Mouse (Mus musculus) neural tube, embryonic 13.5 days (tissue): ENCODE measurements around the gene Hhip. TPM values are rescaled to one million over a fixed set of nuclear protein-coding genes. Genes with fewer than 3 reads are reported as not detected.

Experiments
- ATAC-seq: fragments of 200-750 bp; cut with Nextera tagmentation; 2 replicates; pipeline ENCODE4 v1.8.0; 2017; ENCODE audit warnings: low read depth, mild to moderate bottlenecking, moderate TSS enrichment, moderate library complexity
- H3K27ac ChIP-seq: fragments of 300-500 bp; sonication (generic); replicated peaks from 2 replicates; pipeline ENCODE4 v1.5.1; 2015; ENCODE audit warnings: moderate library complexity, mild to moderate bottlenecking, inconsistent platforms
- H3K27me3 ChIP-seq: fragments of 300-500 bp; sonication (generic); 2 replicates; pipeline ENCODE4 v1.6.1; 2015; ENCODE audit warnings: mild to moderate bottlenecking, inconsistent platforms
- H3K36me3 ChIP-seq: fragments of 300-500 bp; sonication (generic); 2 replicates; pipeline ENCODE4 v1.6.1; 2015; ENCODE audit warnings: mild to moderate bottlenecking, inconsistent platforms
- H3K4me1 ChIP-seq: fragments of 300-500 bp; sonication (generic); replicated peaks from 2 replicates; pipeline ENCODE4 v1.6.1; 2015; ENCODE audit warnings: inconsistent platforms
- H3K4me2 ChIP-seq: fragments of 300-500 bp; sonication (generic); 2 replicates; pipeline ENCODE4 v1.6.1; 2015; ENCODE audit warnings: inconsistent platforms, mild to moderate bottlenecking, moderate library complexity
- H3K4me3 ChIP-seq: fragments of 300-500 bp; sonication (generic); 2 replicates; pipeline ENCODE4 v1.5.1; 2015; ENCODE audit warnings: mild to moderate bottlenecking, inconsistent platforms
- H3K9ac ChIP-seq: fragments of 300-500 bp; sonication (generic); 2 replicates; pipeline ENCODE4 v1.6.1; 2015; ENCODE audit warnings: moderate library complexity, mild to moderate bottlenecking, inconsistent platforms
- H3K9me3 ChIP-seq: fragments of 300-500 bp; sonication (generic); 2 replicates; pipeline ENCODE4 v1.6.1; 2016; ENCODE audit warnings: inconsistent platforms
- WGBS: fragments of 180-500 bp; shearing (Covaris S2); methylation state at CpG from one replicate; pipeline ENCODE4 v1.1.7; 2015; 5-methylcytosine and 5-hydroxymethylcytosine counted together
- polyA plus RNA-seq: library from polyadenylated mRNA; unstranded; fragments of >200 nt; fragmentation: Nextera tagmentation; extraction: Ambion mirVana; gene quantifications from 2 replicates; pipeline ENCODE4 v1.2.1, GENCODE M21; 2015

The Hhip gene
- polyA plus RNA-seq, 1 experiment from 2014 or later: 2.5 TPM

DNA sequence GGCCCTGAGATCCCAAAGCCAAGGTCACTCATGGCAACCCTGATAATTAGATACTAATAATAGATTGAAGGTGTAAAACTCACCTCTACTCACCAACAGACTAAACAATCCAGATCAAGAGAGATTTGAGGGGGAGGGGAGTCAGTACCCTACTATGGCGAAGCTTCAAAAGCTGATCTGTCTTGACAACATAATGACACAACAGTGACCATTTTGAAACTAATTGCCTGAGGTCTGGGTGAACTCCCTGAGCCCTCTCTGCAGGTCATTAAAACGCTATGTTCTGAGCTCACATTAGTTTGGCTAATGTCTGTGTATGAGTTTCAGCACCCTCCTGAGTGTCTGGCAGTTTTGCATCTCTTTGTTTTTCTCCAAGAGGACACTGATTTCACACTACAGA, 72.9 kb downstream of the Hhip start:
- no peaks in the 10 kb centered on the region for H3K9me3 ChIP-seq
- H3K9ac ChIP-seq: no peak overlapping the region
- H3K27ac ChIP-seq: no peak overlapping the region
- H3K4me3 ChIP-seq: no peak overlapping the region
- H3K4me2 ChIP-seq: no peak overlapping the region
- H3K27me3 ChIP-seq: no peaks in the 10 kb centered on the region; the same call in 1 of the 2 replicates
- H3K36me3 ChIP-seq: no peaks in the 10 kb centered on the region
- WGBS: 57% methylated on average over 2 of the region's 2 CpGs
- no peaks in the 10 kb centered on the region for H3K4me1 ChIP-seq
- ATAC-seq: no peak

DNA sequence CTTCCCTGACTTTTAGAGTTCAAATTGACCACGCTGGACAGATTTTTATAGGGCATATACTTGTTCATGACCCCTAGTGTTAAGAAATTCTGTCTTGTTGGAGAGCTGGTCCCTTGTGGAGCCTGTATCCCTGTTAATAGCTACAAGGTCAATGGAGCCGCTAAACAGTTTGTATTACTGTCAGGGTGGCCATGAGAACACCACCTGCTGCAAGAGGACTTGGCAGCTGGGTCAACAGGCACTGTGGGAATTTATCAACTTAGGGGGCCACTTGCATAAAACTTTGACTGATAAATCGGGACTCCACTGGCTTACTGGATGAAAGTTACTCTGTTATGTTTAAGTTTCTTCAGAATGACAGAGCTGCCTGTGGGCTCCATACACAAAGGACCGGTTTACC, 75.7 kb downstream of the Hhip start:
- no peaks in the 10 kb centered on the region for H3K9me3 ChIP-seq
- no peak for ATAC-seq
- H3K4me2 ChIP-seq: no peak overlapping the region
- no peaks in the 10 kb centered on the region for H3K36me3 ChIP-seq
- no peaks in the 10 kb centered on the region; the same call in 1 of the 2 replicates for H3K27me3 ChIP-seq
- no peaks in the 10 kb centered on the region for H3K4me1 ChIP-seq
- WGBS: 63% methylated on average over 4 of the region's 4 CpGs
- no peak overlapping the region for H3K4me3 ChIP-seq
- H3K27ac ChIP-seq: no peak overlapping the region
- H3K9ac ChIP-seq: no peak overlapping the region

- no peaks in the 10 kb centered on the region for H3K9me3 ChIP-seq
- no peak overlapping the region for H3K4me2 ChIP-seq
- H3K4me3 ChIP-seq: no peak overlapping the region
- H3K27me3 ChIP-seq: no peaks in the 10 kb centered on the region
- H3K9ac ChIP-seq: no peak overlapping the region
- H3K27ac ChIP-seq: no peak overlapping the region
- no peaks in the 10 kb centered on the region for H3K36me3 ChIP-seq
- WGBS: 73% methylated on average over 6 of the region's 6 CpGs
- no peaks in the 10 kb centered on the region for H3K4me1 ChIP-seq
- no peak for ATAC-seq
Observed at GRCm38 (mm10) chr8:79966159-79966558, 91.6 kb downstream of the Hhip start.

DNA sequence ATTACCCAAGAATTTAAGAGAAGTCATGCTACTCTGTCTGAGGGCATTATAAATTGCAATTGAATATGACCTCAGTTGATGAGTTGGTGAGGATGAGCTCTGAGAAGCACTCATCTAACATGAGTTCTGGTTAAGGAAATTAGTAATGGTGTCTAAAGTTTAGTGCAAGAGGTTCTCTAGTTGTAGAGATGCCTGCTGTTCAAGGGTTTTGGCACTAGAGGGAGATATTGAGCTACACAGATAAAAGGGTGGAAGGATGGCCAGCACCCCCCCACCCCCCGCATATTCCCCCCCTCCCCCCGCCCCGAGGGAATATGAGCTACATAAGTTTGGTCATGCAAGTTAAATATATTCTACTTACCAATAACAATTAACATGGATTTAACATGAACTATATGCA, 104.9 kb downstream of the Hhip start:
- Histone ChIP-seq H3K4me1 (no peaks in the 10 kb centered on the region), H3K4me2 (no peak overlapping the region), H3K27ac (no peak overlapping the region), H3K36me3 (no peaks in the 10 kb centered on the region), H3K27me3 (no peaks in the 10 kb centered on the region), H3K9me3 (no peaks in the 10 kb centered on the region), H3K4me3 (no peak overlapping the region), H3K9ac (no peak overlapping the region)
- no peak for ATAC-seq
- 22% methylated on average over 3 of the region's 3 CpGs for WGBS

DNA sequence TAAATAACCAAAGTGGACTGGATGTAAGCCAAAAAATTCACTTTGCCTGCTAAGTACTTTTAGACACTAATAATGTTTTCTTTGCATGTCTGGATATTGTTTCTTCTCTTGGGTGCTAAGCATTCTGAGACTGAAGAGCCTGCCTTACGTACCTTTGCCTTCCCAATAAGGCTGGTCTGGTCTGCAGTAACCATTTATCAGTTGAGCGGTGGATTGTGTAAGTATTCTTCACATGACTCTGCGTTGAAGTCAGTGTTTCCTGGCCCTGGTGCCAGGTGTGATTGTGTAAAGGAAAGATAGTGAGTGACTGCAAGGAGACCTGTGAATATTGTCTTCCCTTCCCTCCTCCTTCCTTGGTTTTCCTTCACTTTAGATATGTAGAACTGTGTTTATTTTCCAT, 107.4 kb downstream of the Hhip start:
- Histone ChIP-seq H3K4me3 (no peak overlapping the region), H3K27me3 (no peaks in the 10 kb centered on the region), H3K4me2 (no peak overlapping the region), H3K9me3 (no peaks in the 10 kb centered on the region), H3K9ac (no peak overlapping the region), H3K36me3 (no peaks in the 10 kb centered on the region), H3K4me1 (no peaks in the 10 kb centered on the region), H3K27ac (no peak overlapping the region)
- 89% methylated on average over 3 of the region's 3 CpGs for WGBS
- no peak for ATAC-seq

DNA sequence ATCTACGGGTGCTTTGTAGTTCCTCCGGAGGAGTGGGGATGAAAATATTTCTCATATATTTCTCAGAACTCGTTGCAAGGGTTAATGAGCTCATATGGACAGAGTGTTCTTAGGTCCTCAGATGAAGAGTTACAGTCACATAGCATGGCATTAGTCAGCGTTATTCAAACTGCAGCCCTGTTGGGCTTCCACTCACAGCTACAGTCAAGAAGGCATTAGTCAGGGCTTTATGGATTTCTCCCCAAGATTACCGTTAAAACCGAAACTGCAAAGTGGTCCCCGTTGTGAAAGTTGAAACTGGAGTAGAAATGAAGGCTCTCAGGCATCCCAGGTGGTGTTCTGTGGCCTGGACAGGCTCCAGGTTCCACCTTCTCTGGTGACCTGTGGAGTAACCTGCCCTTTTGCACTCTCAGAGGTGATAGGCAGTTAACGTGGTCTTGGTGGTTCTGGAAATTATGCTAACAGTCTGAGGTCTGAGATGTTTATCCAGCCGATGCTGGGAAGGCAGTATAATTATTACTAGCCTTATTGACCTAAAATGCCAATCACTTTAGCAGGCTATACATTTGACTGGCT, 112.2 kb downstream of the Hhip start:
- WGBS: 86% methylated on average over 9 of the region's 9 CpGs
- H3K9me3 ChIP-seq: no peaks in the 10 kb centered on the region

GRCm38 (mm10) chr8:79941070-79941469, 116.7 kb downstream of the Hhip start:
- 93% methylated on average over 5 of the region's 5 CpGs for WGBS
- H3K9me3 ChIP-seq: 0 out of 2 replicates have a peak, but pooled peaks cover 10% of the 10 kb centered on the region
- H3K4me3 ChIP-seq: no peak overlapping the region
- H3K4me2 ChIP-seq: no peak overlapping the region
- ATAC-seq: no peak
- no peaks in the 10 kb centered on the region for H3K36me3 ChIP-seq
- no peaks in the 10 kb centered on the region for H3K4me1 ChIP-seq
- H3K9ac ChIP-seq: no peak overlapping the region
- H3K27ac ChIP-seq: no peak overlapping the region
- H3K27me3 ChIP-seq: no peaks in the 10 kb centered on the region

More for the DNA sequence above, 112.2 kb downstream of the Hhip start:
- H3K9ac ChIP-seq: no peak overlapping the region
- no peak overlapping the region for H3K4me3 ChIP-seq
- H3K27me3 ChIP-seq: no peaks in the 10 kb centered on the region
- no peaks in the 10 kb centered on the region for H3K36me3 ChIP-seq
- H3K4me1 ChIP-seq: no peaks in the 10 kb centered on the region
- H3K27ac ChIP-seq: no peak overlapping the region
- H3K4me2 ChIP-seq: no peak overlapping the region
- no peak for ATAC-seq

DNA sequence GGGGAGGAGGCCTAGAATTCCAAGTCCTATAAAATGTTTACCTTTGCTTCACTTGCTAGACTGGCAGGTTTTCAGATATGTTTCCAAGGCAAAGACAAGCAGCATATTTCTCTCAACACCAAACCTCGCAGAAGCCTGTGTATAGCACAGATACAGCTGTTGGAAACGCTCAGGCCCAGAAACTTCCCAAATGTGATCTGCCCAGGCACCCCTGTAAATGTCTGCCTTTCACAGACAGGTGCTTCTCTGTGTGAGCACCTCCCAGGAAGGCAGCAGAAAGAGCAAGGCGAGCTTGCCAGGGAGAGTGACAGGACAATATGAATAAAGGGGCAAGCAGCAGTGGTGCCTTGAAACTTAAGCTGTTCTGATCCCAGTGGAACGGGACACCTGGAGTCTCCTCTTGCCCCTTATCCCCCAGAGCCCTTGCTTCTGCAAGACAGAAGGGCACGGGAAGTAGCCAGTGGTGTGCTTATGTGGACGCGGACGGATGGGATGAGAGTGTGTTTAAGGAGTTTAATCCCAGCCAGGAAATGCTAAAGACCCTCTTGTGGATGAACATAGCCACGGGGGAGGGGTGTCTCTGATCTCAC, 120.9 kb downstream of the Hhip start:
- Histone ChIP-seq H3K36me3 (no peaks in the 10 kb centered on the region), H3K4me1 (no peaks in the 10 kb centered on the region; the same call in 1 of the 2 replicates), H3K27me3 (no peaks in the 10 kb centered on the region), H3K27ac (no peak overlapping the region), H3K4me3 (no peak overlapping the region), H3K4me2 (no peak overlapping the region), H3K9me3 (0 out of 2 replicates have a peak, but pooled peaks cover 10% of the 10 kb centered on the region), H3K9ac (no peak overlapping the region)
- WGBS: 77% methylated on average over 9 of the region's 9 CpGs
- ATAC-seq: no peak

- ATAC-seq: no peak
- H3K4me3 ChIP-seq: no peak overlapping the region
- H3K9ac ChIP-seq: no peak overlapping the region
- H3K4me2 ChIP-seq: no peak overlapping the region
- no peak overlapping the region for H3K27ac ChIP-seq
- WGBS: 55% methylated on average over 7 of the region's 7 CpGs
- H3K9me3 ChIP-seq: 0 out of 2 replicates have a peak, but pooled peaks cover 10% of the 10 kb centered on the region
- no peaks in the 10 kb centered on the region for H3K27me3 ChIP-seq
- H3K36me3 ChIP-seq: no peaks in the 10 kb centered on the region
- no peaks in the 10 kb centered on the region; the same call in 1 of the 2 replicates for H3K4me1 ChIP-seq
Observed at GRCm38 (mm10) chr8:79935793-79936192, 122.0 kb downstream of the Hhip start.

GRCm38 (mm10) chr8:79929202-79929601, 128.6 kb downstream of the Hhip start:
- no peak overlapping the region for H3K27ac ChIP-seq
- no peaks in the 10 kb centered on the region for H3K9me3 ChIP-seq
- 20% methylated on average over 4 of the region's 4 CpGs for WGBS
- no peaks in the 10 kb centered on the region for H3K27me3 ChIP-seq
- H3K4me1 ChIP-seq: no peaks in the 10 kb centered on the region
- H3K36me3 ChIP-seq: no peaks in the 10 kb centered on the region
- H3K4me3 ChIP-seq: no peak overlapping the region
- H3K9ac ChIP-seq: no peak overlapping the region
- no peak for ATAC-seq
- no peak overlapping the region for H3K4me2 ChIP-seq

DNA sequence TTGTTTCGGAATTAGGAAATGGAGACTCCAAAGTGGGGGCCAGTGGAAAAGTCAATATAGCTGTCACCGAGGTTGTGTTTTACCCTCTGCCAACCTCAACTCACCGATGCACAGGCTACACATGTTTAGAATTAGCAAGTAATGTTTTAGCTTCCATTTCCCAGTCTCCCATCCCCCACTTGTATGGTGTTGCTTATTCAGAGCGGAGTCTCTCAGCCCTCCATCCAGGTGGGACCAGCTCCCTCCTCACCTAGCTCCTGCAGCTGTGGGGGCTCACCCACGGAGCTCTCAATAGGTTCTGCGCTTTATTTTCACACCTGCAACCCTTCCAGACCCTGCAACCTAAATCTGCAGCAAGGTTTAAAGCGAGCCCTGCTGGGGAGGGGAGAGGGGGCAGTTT, 140.6 kb downstream of the Hhip start:
- no peaks in the 10 kb centered on the region for H3K27me3 ChIP-seq
- H3K4me1 ChIP-seq: no peaks in the 10 kb centered on the region
- no peak overlapping the region for H3K9ac ChIP-seq
- H3K4me2 ChIP-seq: no peak overlapping the region
- no peak overlapping the region for H3K27ac ChIP-seq
- no peaks in the 10 kb centered on the region for H3K9me3 ChIP-seq
- WGBS: 74% methylated on average over 7 of the region's 7 CpGs
- H3K36me3 ChIP-seq: no peaks in the 10 kb centered on the region
- H3K4me3 ChIP-seq: no peak overlapping the region
- ATAC-seq: no peak
